Mouse (Mus musculus) hindbrain, embryonic 14.5 days (tissue): ENCODE results near the gene Osbpl3. TPM values are rescaled to one million over a fixed set of nuclear protein-coding genes. Genes with fewer than 3 reads are reported as not detected.

Experiments used
- ATAC-seq: fragments of 200-750 bp; cut with Nextera tagmentation; 2 replicates; pipeline ENCODE4 v1.8.0; 2017; ENCODE audit warnings: moderate number of reproducible peaks, mild to moderate bottlenecking, moderate TSS enrichment, moderate library complexity; ENCODE audit not compliant: low FRiP score
- DNase-seq: peaks from one replicate; pipeline ENCODE4 v3.0.0-alpha.2; 2015; ENCODE audit warnings: low spot score
- H3K27ac ChIP-seq: fragments of 300-500 bp; sonication (generic); 2 replicates; pipeline ENCODE4 v1.5.1; 2014; ENCODE audit warnings: mild to moderate bottlenecking, moderate library complexity
- H3K27me3 ChIP-seq: fragments of 300-500 bp; sonication (generic); 2 replicates; pipeline ENCODE4 v1.6.1; 2014; ENCODE audit warnings: mild to moderate bottlenecking, low read length, mixed read lengths; ENCODE audit not compliant: control insufficient read depth, insufficient read depth
- H3K36me3 ChIP-seq: fragments of 300-500 bp; sonication (generic); replicated peaks from 2 replicates; pipeline ENCODE4 v1.6.1; 2014; ENCODE audit not compliant: control insufficient read depth, insufficient read depth
- H3K4me1 ChIP-seq: fragments of 300-500 bp; sonication (generic); replicated peaks from 2 replicates; pipeline ENCODE4 v1.6.1; 2014; ENCODE audit warnings: antibody characterized with exemption, low read length, mixed read lengths; ENCODE audit not compliant: control insufficient read depth, insufficient read depth
- H3K4me2 ChIP-seq: fragments of 300-500 bp; sonication (generic); replicated peaks from 2 replicates; pipeline ENCODE4 v1.6.1; 2014; ENCODE audit warnings: mild to moderate bottlenecking, moderate library complexity
- H3K4me3 ChIP-seq: fragments of 300-500 bp; sonication (generic); replicated peaks from 2 replicates; pipeline ENCODE4 v1.5.1; 2014; ENCODE audit warnings: mild to moderate bottlenecking, low read length
- H3K9ac ChIP-seq: fragments of 300-500 bp; sonication (generic); 2 replicates; pipeline ENCODE4 v1.6.1; 2014
- H3K9me3 ChIP-seq: fragments of 300-500 bp; sonication (generic); 2 replicates; pipeline ENCODE4 v1.6.1; 2016; ENCODE audit warnings: low read length; ENCODE audit not compliant: control insufficient read depth
- WGBS: fragments of 180-500 bp; shearing (Covaris S2); extraction: QIAGEN DNeasy Blood & Tissue Kit; methylation state at CpG from one replicate; pipeline ENCODE4 v1.1.7; 2014; 5-methylcytosine and 5-hydroxymethylcytosine counted together
- polyA plus RNA-seq: library from polyadenylated mRNA; unstranded; fragments of >200 nt; fragmentation: Nextera tagmentation; extraction: Ambion mirVana; gene quantifications from 2 replicates; pipeline ENCODE4 v1.2.1, GENCODE M21; 2014

Gene Osbpl3
- polyA plus RNA-seq, 1 experiment from 2014 or later = 3.9 TPM

DNA sequence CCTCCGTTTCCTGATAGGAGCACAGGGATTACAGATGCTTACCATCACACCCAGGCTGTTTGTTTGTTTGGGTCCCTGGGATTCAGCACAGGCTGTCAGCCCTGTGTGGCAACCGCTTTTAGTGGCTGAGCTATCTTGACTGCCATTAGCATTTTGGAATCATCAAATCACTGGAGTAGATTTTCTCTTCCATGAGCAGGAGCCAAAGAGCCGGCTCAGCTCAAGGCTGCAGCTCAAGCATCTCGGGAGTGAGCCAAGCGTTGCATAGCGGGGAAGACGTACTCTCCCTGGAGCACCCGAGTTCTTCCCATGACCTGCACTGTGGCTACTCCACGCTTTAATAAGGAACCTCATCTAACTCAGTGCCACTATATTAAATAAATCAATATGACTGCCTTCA lies 93.8 kb downstream of the Osbpl3 start:
- ATAC-seq = no peak
- H3K4me3 ChIP-seq = no peak overlapping the region
- H3K9me3 ChIP-seq = no peaks in the 10 kb centered on the region
- no peaks in the 10 kb centered on the region for H3K36me3 ChIP-seq
- peaks cover 9% of the 10 kb centered on the region; the same call in 1 of the 2 replicates for H3K4me1 ChIP-seq
- no peak overlapping the region for H3K9ac ChIP-seq
- H3K27me3 ChIP-seq = no peaks in the 10 kb centered on the region
- WGBS = 69% methylated on average over 9 of the region's 9 CpGs
- DNase-seq = no peak
- no peak overlapping the region for H3K27ac ChIP-seq
- H3K4me2 ChIP-seq = no peak overlapping the region

DNA sequence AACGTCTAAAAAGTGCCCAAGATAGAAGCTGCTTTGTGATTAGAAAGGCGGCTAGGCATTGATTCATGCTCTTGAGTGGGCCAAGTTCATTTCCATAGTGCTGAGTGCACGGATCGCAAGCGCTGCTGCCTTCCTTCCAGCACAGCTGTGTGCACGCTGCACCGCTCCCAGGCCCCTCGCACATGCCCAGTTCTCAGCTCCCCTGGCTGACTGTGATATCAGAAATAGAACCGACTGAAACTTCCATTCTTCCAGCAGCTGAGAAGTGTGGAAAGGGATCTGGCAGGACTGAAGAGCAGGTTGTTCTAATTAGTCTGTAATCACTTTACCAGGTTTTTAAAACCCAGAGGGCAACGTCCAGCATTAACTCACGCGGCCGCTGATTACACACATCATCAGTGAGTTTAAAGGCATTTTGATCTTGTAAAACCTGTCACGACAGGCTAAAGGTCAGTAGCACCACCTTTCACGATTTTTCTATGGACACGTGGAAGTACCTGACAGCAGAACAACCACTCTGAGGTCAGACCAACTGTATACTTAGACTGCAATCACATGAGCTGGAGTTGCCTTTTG lies 97.8 kb downstream of the Osbpl3 start:
- Histone ChIP-seq H3K36me3 (no peaks in the 10 kb centered on the region), H3K27ac (no peak overlapping the region), H3K4me2 (no peak overlapping the region), H3K4me1 (peaks cover 15% of the 10 kb centered on the region; the same call in 1 of the 2 replicates), H3K9ac (no peak overlapping the region; the same call in 1 of the 2 replicates), H3K27me3 (no peaks in the 10 kb centered on the region), H3K9me3 (no peaks in the 10 kb centered on the region), H3K4me3 (no peak overlapping the region)
- DNase-seq (peak; percentile 49), ATAC-seq (peak; percentile 78; the same call in 1 of the 2 replicates)
- 50% methylated on average over 16 of the region's 16 CpGs for WGBS

DNA sequence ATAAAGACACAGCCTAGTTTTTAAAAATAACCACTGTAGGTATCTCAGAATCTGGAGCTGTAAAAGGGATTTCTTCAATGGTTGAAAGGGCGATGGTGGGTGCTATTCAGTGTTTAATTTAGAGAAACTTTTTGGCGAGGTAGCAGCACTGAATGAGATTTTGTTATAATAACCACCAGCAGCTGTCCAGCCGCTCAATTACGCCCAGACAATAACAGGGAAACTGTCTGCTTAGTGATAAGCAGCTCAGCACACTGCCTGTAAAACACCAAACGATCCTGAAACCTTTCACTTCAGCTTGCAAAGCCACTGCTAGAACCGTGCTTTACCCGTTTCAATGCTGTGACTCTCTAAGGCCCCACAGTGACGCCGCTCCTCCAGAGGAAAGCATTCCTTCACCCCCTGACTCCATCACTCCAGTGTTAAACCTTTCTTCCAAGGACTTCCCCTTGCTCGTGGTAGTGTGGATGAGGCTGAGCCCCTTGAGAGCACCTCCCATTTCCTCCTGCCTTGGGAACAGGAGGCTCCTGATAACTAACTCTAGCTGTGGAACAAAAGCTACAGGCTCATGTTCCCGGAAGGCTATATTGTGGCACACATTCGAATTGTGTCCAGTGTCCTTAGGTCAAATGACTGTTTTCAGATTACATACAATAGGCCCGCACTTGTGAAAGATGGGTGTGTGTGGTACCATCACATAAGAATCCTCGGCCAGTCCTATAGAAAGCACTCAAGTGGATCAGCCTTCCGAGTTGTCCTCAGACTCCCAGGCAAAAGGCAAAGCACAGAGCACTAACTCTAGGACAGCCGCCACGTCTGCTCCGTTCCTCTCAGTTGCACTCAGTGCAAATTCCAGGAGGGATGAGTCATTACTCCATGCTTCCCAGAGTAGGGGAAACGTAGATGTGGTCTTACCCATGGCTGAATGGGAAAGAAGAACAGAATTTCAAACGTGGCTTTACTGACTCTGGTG lies 101.0 kb downstream of the Osbpl3 start:
- Histone ChIP-seq H3K36me3 (no peaks in the 10 kb centered on the region), H3K27me3 (no peaks in the 10 kb centered on the region), H3K9ac (no peak overlapping the region), H3K4me1 (peaks cover 15% of the 10 kb centered on the region; the same call in 1 of the 2 replicates), H3K9me3 (no peaks in the 10 kb centered on the region), H3K4me3 (no peak overlapping the region), H3K27ac (no peak overlapping the region), H3K4me2 (no peak overlapping the region)
- 57% methylated on average over 20 of the region's 20 CpGs for WGBS
- no peak for ATAC-seq
- no peak for DNase-seq

DNA sequence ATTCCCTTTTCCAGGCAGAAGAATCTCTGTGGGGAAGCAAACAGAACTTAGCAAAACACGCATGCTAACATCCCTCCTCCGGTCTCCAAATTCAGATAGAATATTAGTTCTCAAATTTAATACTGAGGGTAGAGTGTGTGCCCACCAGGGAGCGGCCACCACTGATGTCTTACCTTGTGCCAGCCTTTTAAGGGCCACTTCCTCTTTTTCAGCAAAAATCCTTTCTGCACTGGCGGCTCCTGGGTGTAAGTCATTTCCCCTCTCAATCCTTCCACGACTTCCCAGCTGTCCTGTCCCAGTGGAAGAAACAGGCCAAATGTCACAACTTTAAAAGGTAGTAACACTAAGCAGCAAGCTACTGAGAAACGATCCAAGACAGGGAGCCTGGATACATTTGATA lies 103.2 kb downstream of the Osbpl3 start:
- H3K4me3 ChIP-seq = no peak overlapping the region
- 72% methylated on average over 6 of the region's 6 CpGs for WGBS
- H3K4me1 ChIP-seq = peaks cover 10% of the 10 kb centered on the region; the same call in 1 of the 2 replicates
- no peak for ATAC-seq
- H3K9me3 ChIP-seq = no peaks in the 10 kb centered on the region
- DNase-seq = no peak
- no peaks in the 10 kb centered on the region for H3K36me3 ChIP-seq
- no peak overlapping the region for H3K4me2 ChIP-seq
- H3K9ac ChIP-seq = no peak overlapping the region
- H3K27ac ChIP-seq = no peak overlapping the region
- H3K27me3 ChIP-seq = no peaks in the 10 kb centered on the region

DNA sequence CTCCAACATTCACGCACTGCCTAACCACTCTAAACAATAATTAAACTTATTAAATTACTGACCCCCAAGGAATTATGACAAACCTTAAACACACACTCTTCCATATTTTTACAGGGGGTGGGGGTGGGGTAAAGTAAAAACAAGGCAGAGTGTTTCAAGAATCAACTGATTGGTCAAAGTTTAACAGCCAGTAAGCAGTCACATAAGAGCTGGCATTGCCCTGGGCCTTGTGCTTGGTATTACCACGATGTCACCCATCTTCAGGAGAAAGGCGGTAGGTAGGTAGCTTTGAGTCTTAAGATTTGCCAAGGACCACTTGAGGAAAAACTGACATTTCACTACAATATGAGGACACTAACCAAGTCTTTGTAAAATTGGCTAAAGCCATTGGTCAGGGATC lies 105.1 kb downstream of the Osbpl3 start:
- Histone ChIP-seq H3K9ac (no peak overlapping the region), H3K27me3 (no peaks in the 10 kb centered on the region), H3K4me3 (no peak overlapping the region), H3K36me3 (no peaks in the 10 kb centered on the region), H3K27ac (no peak overlapping the region), H3K9me3 (no peaks in the 10 kb centered on the region), H3K4me1 (0 out of 2 replicates have a peak, but pooled peaks cover 6% of the 10 kb centered on the region), H3K4me2 (no peak overlapping the region)
- ATAC-seq (no peak), DNase-seq (no peak)
- WGBS = 96% methylated on average over 3 of the region's 3 CpGs

DNA sequence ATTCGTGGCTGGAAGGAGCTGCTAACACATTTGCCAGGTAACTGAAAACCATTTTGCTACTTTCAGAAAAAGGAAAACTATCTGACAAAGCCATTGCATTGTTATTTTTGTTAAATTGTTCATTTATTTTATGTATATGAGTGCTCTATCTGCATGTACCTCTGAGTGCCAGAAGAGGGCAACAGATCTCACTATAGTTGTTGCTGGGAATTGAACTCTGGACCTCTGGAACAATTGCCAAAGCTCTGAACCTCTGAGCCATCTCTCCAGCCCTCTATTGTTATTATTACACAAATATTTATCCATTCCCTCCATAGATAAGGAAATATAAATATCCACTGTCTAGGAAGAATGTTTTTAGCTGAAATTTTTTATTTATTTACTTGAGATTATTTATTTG lies 107.4 kb downstream of the Osbpl3 start:
- Histone ChIP-seq H3K27ac (no peak overlapping the region), H3K4me2 (no peak overlapping the region), H3K4me1 (no peaks in the 10 kb centered on the region), H3K9ac (no peak overlapping the region), H3K27me3 (no peaks in the 10 kb centered on the region), H3K36me3 (no peaks in the 10 kb centered on the region), H3K9me3 (no peaks in the 10 kb centered on the region), H3K4me3 (no peak overlapping the region)
- DNase-seq (no peak), ATAC-seq (no peak)
- 92% methylated on average over 1 of the region's 1 CpGs for WGBS

DNA sequence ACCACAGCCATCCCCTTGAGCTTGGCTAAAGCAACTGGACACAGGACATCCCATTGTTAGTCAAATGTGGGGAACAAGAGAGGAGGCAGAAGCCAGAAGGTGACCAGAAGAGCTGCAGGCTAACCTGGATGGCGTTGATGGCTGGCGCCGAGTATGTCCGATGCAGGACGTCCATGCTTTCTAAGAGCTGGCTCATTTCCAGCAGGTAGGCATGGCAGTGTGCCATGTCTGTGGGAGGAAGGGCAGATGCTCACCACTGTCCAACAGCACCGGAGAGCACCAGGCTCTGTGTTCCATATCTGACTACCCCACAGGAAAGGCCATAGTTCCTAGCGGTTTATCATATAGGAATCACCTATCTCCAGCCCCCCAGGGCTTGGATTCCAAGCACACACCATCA lies 109.8 kb downstream of the Osbpl3 start:
- no peak for DNase-seq
- WGBS = 90% methylated on average over 7 of the region's 7 CpGs
- no peak overlapping the region for H3K27ac ChIP-seq

DNA sequence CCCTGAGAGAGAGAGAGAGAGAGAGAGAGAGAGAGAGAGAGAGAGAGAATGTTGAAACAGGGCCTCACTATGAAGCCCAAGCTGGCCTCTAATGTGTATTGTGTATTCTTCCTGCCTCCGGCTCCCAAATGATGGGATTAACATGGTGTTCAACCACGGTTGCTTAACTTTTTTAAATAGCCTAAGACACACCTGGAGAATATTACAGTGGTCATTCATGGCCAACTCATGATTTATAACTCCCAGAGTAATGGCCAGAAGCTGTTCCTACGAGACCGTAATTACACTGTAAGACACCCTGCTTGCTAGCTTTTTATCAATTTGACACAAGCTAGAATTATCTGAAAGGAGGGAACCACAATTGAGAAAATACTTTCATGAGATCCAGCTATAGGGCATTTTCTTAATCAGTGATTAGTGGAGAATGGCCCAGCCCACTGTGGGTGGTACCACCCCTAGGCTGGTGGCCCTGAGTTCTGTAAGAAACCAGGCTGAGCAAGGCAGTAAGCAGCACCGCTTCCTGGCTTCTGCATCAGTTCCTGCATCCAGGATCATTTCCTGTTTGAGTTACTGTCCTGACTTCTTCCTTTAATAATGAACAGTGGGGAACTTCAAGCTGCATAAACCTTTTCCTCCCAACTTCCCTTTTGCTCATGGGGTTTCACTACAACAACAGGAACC lies 115.6 kb downstream of the Osbpl3 start:
- ATAC-seq (no peak), DNase-seq (no peak)
- H3K4me3 ChIP-seq = no peak overlapping the region
- H3K27ac ChIP-seq = no peak overlapping the region
- H3K4me2 ChIP-seq = no peak overlapping the region
- H3K9ac ChIP-seq = no peak overlapping the region
- H3K9me3 ChIP-seq = no peaks in the 10 kb centered on the region
- WGBS = 72% methylated on average over 5 of the region's 5 CpGs
- H3K4me1 ChIP-seq = no peaks in the 10 kb centered on the region
- no peaks in the 10 kb centered on the region for H3K27me3 ChIP-seq
- no peaks in the 10 kb centered on the region for H3K36me3 ChIP-seq

More for the DNA sequence above, 109.8 kb downstream of the Osbpl3 start:
- no peak overlapping the region for H3K4me2 ChIP-seq
- no peak for ATAC-seq
- H3K9ac ChIP-seq = no peak overlapping the region
- H3K36me3 ChIP-seq = no peaks in the 10 kb centered on the region
- no peaks in the 10 kb centered on the region for H3K4me1 ChIP-seq
- H3K27me3 ChIP-seq = no peaks in the 10 kb centered on the region
- H3K4me3 ChIP-seq = no peak overlapping the region
- H3K9me3 ChIP-seq = no peaks in the 10 kb centered on the region

DNA sequence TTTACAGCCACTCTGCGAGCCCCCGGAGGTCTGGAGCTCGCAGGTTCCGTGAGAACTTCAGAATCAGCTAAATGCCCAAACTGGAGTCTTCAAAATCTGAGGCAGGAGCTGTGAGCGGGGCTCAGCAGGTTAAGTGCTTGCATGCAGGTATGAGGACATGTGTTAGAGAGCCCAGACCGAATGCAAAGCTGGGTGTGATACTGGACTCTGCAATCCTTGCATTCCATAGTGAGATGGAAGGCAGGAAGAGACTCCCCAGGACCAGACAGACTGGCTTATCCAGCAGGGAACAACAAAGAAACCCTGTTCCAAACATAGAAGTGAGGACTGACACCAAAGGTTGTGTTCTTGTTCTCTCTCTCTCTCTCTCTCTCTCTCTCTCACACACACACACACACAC lies 118.6 kb downstream of the Osbpl3 start:
- 91% methylated on average over 6 of the region's 6 CpGs for WGBS
- ATAC-seq (no peak), DNase-seq (no peak)
- no peaks in the 10 kb centered on the region for H3K36me3 ChIP-seq
- no peak overlapping the region for H3K4me3 ChIP-seq
- no peak overlapping the region for H3K4me2 ChIP-seq
- no peaks in the 10 kb centered on the region for H3K27me3 ChIP-seq
- H3K9ac ChIP-seq = no peak overlapping the region
- H3K9me3 ChIP-seq = no peaks in the 10 kb centered on the region
- no peak overlapping the region for H3K27ac ChIP-seq
- no peaks in the 10 kb centered on the region for H3K4me1 ChIP-seq
